Mouse (Mus musculus): ENCODE data around the gene Efna3. TPM values are rescaled to one million over a fixed set of nuclear protein-coding genes. Genes with fewer than 3 reads are reported as not detected.

Efna3 gene
- polyA plus RNA-seq, 1 experiment from 2014 or later = 59.2 TPM

DNA sequence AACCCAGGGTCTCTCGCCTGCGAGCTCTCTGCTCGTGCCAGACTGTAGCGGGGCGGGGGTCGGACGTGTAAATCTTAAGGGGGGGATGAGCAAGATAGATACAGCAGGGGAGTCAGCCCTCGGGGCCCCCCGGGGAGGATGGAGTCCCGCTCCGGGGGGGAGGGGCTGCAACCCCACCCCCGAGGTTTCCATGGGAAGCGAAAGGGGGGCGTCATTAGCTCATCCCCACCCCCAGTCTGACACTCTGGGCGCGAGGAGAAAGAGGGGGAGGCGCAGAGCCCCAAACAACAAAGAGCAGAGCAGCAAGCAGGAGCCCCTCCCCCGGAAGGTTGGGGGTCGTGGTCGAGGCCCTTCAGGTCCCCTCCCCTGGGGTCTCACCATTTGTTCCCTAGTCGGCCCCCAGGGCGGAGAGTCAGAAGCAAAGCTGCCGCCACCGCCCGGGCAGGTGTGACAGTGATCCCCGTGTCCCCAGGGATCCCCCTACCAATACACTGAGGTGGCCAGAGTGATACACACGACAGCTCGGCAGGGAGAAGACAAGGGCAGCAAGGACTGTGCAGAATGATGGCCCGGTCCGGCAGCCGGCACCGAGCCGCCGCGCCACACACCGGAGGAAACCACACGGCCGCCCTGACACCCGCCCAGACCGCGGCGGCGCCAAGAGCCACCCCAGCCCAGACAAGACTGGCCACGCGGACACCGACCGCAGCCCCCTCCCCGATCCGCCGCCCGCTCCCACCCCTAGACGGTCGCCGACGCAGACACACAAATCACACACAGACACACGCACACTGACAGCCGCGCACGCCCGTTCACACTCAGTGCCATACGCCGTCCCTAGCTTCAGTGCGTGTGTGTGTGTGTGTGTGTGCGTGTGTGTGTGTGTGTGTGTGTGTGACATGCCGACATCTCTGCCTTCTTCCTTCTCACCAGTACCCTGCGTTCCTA, 1.3 kb downstream of the Efna3 start:
- Histone ChIP-seq H3K27me3 (peaks cover 33% of the 10 kb centered on the region), H3K4me1 (peaks cover 55% of the 10 kb centered on the region), H3K4me2 (peak overlapping the region; percentile 98), H3K36me3 (no peaks in the 10 kb centered on the region), H3K9ac (peak overlapping the region; percentile 64), H3K9me3 (no peaks in the 10 kb centered on the region), H3K4me3 (peak overlapping the region; percentile 72), H3K27ac (peak overlapping the region; percentile 59)
- WGBS = under 1% methylated on average over 59 of the region's 66 CpGs
- no peak for ATAC-seq (ENCODE audit: insufficient number of reproducible peaks, low FRiP score, low TSS enrichment, low read depth)

DNA sequence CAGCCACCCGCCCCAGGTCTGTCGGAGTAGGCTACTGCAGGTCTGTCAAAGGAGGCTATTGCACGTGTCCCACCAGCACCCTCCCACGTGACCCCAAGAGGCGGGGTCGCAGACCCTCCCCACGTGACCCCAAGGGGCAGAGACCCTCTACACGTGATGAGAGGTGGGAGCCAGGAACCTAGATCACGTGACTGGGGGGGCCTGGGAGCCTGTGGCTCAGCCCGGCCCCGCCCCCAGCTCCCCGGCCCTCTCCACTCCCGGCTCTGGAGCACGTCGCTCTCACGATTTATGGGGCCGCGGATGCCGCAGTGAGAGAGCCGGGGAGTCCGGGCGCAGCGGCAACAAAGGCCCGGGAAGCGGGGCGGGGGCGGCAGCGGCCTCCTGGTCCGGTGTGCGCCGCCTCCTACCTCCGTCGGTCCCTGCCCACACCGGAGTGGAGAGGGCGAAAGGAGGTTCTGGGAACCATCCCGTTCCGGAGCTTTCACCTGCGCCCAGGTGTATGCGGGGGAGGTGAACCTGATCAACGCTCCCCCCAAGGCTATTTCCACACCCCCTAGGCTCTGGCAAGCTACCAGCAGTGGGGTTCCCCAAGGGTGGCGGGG, 2.1 kb downstream of the Efna3 start:
- H3K4me1 ChIP-seq = peaks cover 63% of the 10 kb centered on the region
- peak overlapping the region; percentile 64 for H3K9ac ChIP-seq
- no peak for ATAC-seq (ENCODE audit: insufficient number of reproducible peaks, low FRiP score, low TSS enrichment, low read depth)
- no peaks in the 10 kb centered on the region for H3K9me3 ChIP-seq
- H3K27ac ChIP-seq = peak overlapping the region; percentile 47; the same call in 1 of the 2 replicates
- peaks cover 33% of the 10 kb centered on the region for H3K27me3 ChIP-seq
- H3K4me2 ChIP-seq = peak overlapping the region; percentile 98
- H3K4me3 ChIP-seq = peak overlapping the region; percentile 72
- H3K36me3 ChIP-seq = no peaks in the 10 kb centered on the region
- WGBS = under 1% methylated on average over 41 of the region's 41 CpGs

DNA sequence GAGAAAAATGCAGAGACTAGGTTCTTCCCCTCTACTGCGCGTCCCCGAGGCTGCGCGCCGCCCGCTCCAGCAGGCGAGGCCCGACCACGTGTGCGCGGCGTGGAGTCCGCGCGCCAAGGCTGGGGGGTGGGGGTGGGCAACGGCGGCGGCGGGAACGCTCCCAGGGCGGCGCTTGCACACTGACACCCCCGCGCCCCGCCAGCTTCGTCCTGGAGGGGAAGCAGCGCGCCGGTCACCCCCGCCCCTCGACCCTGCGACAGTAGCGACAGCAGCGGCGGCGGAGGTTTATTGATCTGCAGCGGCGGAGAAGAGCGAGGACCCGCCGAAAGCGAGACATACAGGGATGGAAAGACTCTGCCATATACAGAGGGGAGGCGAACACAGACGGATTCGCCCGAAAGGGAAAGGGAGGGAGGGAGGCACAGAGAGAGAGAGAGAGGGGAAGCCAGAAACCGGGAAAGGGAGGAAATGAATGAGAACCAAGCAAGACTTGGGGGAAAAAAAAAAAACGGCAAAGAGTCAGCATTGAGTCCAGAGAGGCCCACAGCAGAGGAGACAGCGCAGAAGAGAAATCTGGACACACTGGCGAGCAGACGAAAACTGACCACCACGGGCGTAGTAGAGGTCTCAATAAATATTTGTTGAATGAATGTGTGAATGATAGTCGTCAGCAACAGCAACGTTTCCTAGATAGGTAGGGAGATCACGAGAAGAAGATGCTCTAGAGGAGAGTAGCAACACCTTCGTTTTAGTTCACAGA, 3.0 kb downstream of the Efna3 start:
- 2% methylated on average over 51 of the region's 58 CpGs for WGBS
- Histone ChIP-seq H3K27me3 (peaks cover 33% of the 10 kb centered on the region), H3K9ac (peak overlapping the region; percentile 29; the same call in 1 of the 2 replicates), H3K9me3 (no peaks in the 10 kb centered on the region), H3K27ac (peak overlapping the region; percentile 55), H3K4me1 (peaks cover 72% of the 10 kb centered on the region), H3K4me2 (peak overlapping the region; percentile 98), H3K4me3 (peak overlapping the region; percentile 72), H3K36me3 (no peaks in the 10 kb centered on the region)
- no peak for ATAC-seq (ENCODE audit: insufficient number of reproducible peaks, low FRiP score, low TSS enrichment, low read depth)

DNA sequence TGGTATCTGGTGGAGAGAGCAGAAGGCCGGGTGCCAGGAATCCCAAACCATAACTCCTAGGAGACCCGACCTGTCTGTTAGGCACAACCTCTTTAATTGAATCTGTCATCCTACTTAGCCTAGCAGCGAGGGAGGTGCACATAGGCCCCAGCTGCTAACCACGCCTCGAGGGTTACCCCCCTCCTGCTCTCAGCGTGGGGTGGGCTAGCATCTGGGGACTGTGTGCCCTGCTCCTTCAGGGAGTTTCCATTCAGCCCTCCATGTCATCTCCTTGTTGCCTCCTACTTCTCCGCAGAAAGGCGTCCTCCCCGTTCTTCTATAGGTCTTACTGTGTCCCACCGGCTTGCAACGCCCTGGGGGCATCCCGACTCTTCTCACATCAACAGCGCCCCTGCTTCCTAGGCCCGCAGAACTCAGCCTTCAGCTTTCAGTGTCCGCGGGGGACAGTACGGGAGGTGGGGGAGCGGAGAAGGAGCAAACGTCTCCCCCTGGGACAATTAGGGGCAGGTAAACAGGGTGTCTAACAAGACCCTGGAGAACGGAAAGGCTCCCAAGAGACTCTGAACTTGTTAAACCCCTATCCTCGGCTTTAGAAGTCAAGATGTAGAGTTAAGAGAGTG, 3.7 kb downstream of the Efna3 start:
- no peak for ATAC-seq (ENCODE audit: insufficient number of reproducible peaks, low FRiP score, low TSS enrichment, low read depth)
- peaks cover 77% of the 10 kb centered on the region for H3K4me1 ChIP-seq
- no peaks in the 10 kb centered on the region for H3K9me3 ChIP-seq
- H3K36me3 ChIP-seq = no peaks in the 10 kb centered on the region
- peaks cover 33% of the 10 kb centered on the region for H3K27me3 ChIP-seq
- WGBS = 14% methylated on average over 21 of the region's 21 CpGs
- peak overlapping the region; percentile 55; the same call in 1 of the 2 replicates for H3K27ac ChIP-seq
- peak overlapping the region; percentile 72 for H3K4me3 ChIP-seq
- 0 out of 2 replicates have a peak overlapping the region, but pooled peaks have one; percentile 29 for H3K9ac ChIP-seq
- H3K4me2 ChIP-seq = peak overlapping the region; percentile 98

DNA sequence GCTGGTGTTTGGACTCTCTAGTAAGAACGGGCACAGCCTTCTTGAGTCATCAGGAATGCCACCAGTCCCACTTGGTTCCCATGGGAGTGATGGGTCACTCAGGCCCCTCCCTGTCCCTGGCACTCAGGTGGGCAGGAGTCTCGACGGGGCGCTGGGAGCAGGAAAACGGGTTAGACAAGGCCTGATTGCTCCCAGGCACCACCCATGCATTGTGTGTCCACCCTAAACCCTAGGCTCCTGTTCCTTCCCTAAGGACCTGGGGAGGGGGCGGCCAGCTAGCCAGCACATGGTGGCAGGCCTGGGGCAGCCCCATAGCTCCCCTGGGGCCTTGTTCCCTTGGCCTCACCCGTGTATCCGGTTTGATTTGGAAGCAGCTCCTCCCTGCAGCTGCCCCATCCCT, 4.4 kb downstream of the Efna3 start:
- Histone ChIP-seq H3K4me1 (peaks cover 77% of the 10 kb centered on the region), H3K27me3 (peaks cover 33% of the 10 kb centered on the region), H3K4me3 (no peak overlapping the region), H3K36me3 (no peaks in the 10 kb centered on the region), H3K9me3 (no peaks in the 10 kb centered on the region), H3K27ac (no peak overlapping the region), H3K4me2 (no peak overlapping the region), H3K9ac (no peak overlapping the region)
- ATAC-seq (ENCODE audit: insufficient number of reproducible peaks, low FRiP score, low TSS enrichment, low read depth) = no peak
- 70% methylated on average over 8 of the region's 8 CpGs for WGBS

DNA sequence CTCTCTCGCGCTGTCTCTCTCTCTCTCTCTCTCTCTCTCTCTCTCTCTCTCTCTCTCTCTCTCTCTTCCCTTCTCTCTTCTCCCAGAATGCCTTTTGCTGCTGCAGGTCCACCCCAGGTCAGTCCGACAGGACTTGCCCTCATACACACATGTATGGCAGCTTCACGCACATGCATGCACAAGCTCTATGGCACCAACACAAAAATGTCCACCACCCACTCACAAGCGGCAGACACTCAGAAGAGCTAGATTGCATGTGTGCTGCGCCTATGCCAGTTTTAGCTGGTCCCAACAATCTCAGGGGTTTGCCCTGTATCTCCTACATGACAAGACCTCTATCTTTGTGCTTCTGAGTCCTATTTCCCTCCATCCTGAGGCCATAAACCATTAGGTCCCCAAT, 5.5 kb downstream of the Efna3 start:
- ATAC-seq (ENCODE audit: insufficient number of reproducible peaks, low FRiP score, low TSS enrichment, low read depth) = no peak
- no peak overlapping the region for H3K4me3 ChIP-seq
- 45% methylated on average over 6 of the region's 6 CpGs for WGBS
- peaks cover 33% of the 10 kb centered on the region for H3K27me3 ChIP-seq
- no peaks in the 10 kb centered on the region for H3K36me3 ChIP-seq
- no peaks in the 10 kb centered on the region for H3K9me3 ChIP-seq
- no peak overlapping the region for H3K9ac ChIP-seq
- H3K4me1 ChIP-seq = peaks cover 72% of the 10 kb centered on the region
- 0 out of 2 replicates have a peak overlapping the region, but pooled peaks have one; percentile 49 for H3K4me2 ChIP-seq
- H3K27ac ChIP-seq = no peak overlapping the region

DNA sequence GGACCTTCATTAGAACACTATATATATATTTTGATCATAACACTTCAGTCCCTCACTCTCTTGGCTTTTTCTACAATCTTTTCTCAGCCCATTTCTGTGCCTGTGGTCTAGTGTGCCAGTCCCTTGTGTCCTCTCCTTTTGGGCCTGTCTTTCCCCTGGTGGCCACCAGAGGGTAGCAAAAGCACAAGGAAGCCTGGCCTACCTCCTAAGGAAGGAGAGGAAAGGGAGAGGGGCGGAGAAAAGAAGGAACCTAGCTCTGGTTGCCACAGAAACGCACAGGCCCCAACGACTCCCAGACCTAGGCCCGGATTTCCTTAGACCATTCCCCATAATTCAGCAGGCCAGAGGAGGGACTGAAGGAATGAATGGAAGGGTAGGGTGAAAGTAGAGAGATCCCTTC, 5.9 kb downstream of the Efna3 start:
- ATAC-seq (ENCODE audit: insufficient number of reproducible peaks, low FRiP score, low TSS enrichment, low read depth) = no peak
- WGBS = 2% methylated on average over 4 of the region's 4 CpGs
- H3K27me3 ChIP-seq = peaks cover 33% of the 10 kb centered on the region
- no peaks in the 10 kb centered on the region for H3K9me3 ChIP-seq
- no peaks in the 10 kb centered on the region for H3K36me3 ChIP-seq
- H3K27ac ChIP-seq = 0 out of 2 replicates have a peak overlapping the region, but pooled peaks have one; percentile 8
- H3K4me1 ChIP-seq = peaks cover 67% of the 10 kb centered on the region
- H3K9ac ChIP-seq = no peak overlapping the region
- no peak overlapping the region for H3K4me3 ChIP-seq
- H3K4me2 ChIP-seq = peak overlapping the region; percentile 49; the same call in 1 of the 2 replicates

DNA sequence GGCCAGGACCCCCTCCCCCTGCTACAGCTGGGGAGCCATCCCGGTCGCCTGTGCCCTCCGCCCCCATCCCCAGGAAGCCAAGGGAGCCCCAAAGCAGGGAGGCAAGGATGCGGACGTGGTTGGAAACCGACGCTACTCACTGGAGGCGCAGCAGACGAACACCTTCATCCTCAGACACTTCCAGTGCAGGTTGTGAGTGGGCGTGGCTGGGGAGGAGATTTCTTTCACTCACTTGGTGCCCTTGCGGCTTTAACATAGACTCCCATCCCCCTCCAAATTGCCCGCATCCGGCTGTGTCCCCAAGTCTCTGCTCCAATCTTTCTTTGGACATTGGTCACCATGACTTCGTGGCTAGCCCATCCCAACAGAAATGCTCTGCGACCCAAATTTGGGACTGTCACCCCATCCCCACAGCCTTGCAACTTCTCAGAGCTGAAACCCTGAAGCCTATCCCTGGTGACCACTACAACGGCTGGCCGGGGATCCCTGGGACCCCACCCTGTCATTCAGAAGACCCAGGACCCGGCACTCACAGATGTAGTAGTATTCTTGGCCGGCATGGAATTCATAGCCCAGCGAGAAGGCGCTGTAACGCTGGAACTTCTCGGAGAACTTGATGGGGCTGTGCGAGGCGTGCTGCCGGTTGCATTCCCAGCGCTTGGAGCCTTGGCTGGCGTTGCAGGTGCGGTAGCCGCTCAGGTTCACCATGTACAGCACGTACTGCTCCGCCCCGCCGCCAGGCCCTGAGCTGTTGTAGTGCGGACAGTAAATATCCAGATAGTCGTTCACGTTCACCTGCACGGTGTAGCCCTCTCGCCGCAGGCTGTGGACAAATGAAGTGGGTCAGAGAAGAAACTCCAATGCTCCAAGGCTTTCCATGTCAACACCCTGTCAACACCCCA, 6.6 kb downstream of the Efna3 start:
- Histone ChIP-seq H3K4me3 (peak overlapping the region; percentile 28), H3K9me3 (no peaks in the 10 kb centered on the region), H3K4me1 (peaks cover 61% of the 10 kb centered on the region), H3K36me3 (no peaks in the 10 kb centered on the region), H3K27ac (peak overlapping the region; percentile 8; the same call in 1 of the 2 replicates), H3K4me2 (peak overlapping the region; percentile 49), H3K9ac (no peak overlapping the region), H3K27me3 (peaks cover 29% of the 10 kb centered on the region)
- ATAC-seq (ENCODE audit: insufficient number of reproducible peaks, low FRiP score, low TSS enrichment, low read depth) = no peak
- 14% methylated on average over 40 of the region's 40 CpGs for WGBS

DNA sequence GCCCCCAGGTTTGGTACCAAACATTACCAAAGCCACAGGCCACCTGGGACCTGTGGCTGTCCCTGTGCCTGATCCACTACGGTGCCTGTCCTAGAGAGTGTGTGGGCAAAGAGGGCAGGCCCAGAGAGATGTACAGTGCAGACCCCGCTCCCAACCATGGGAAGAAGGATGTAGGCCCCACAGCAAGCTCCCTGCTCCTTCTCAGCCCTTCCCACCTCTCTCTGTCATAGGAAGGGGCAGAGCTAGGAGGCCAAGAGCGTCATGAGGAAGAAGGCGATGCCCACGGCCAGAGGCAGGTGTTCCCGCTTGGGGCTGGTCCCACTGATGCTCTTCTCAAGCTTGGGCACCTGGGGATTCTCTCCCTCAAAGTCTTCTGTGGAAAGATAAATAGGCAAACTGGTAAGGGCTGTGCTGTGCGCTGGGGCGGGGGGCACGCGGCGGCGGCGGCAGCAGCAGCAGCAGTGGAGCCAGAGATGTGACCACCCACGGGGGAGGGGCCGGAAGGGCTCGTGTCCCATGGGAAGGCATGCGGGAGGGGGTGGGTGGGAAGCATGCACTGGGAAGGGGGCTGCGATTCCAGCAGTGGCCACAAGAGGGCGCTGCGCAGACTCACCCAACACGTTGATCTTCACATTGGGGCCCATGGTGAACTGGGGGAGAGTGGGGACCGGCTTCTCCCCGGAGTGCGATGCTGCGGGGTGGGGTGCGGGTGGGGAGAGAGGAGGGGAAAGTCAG, 7.4 kb downstream of the Efna3 start:
- Histone ChIP-seq H3K27me3 (peaks cover 21% of the 10 kb centered on the region), H3K9me3 (no peaks in the 10 kb centered on the region)
- 6% methylated on average over 25 of the region's 26 CpGs for WGBS

DNA sequence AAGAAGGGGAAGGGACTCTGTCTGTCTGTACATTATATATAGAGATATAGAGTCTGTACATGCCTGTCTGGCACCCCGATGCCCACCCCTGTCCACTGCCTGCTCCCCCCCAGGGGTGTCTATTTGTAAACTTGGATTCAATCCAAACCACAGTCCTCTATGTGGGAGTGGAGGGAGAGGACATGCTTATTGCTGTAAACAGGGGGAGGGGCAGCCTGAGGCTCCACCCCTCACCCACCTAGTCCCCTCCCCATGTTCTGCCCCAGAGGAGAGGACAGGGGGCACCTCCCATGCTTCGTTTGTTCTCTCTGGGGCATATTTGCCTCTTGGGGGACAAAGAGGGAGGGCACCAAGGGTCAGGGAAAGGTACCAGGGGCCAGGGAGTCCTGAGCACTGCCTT, 8.0 kb downstream of the Efna3 start:
- H3K9ac ChIP-seq = 0 out of 2 replicates have a peak overlapping the region, but pooled peaks have one; percentile 1
- H3K4me2 ChIP-seq = peak overlapping the region; percentile 49; the same call in 1 of the 2 replicates
- no peak for ATAC-seq (ENCODE audit: insufficient number of reproducible peaks, low FRiP score, low TSS enrichment, low read depth)
- H3K9me3 ChIP-seq = no peaks in the 10 kb centered on the region
- peaks cover 47% of the 10 kb centered on the region for H3K4me1 ChIP-seq
- 44% methylated on average over 2 of the region's 2 CpGs for WGBS
- H3K27ac ChIP-seq = no peak overlapping the region
- no peaks in the 10 kb centered on the region for H3K36me3 ChIP-seq
- peaks cover 20% of the 10 kb centered on the region; the same call in 1 of the 2 replicates for H3K27me3 ChIP-seq
- H3K4me3 ChIP-seq = no peak overlapping the region

More for the DNA sequence above, 7.4 kb downstream of the Efna3 start:
- ATAC-seq (ENCODE audit: insufficient number of reproducible peaks, low FRiP score, low TSS enrichment, low read depth) = no peak
- peak overlapping the region; percentile 1; the same call in 1 of the 2 replicates for H3K9ac ChIP-seq
- no peak overlapping the region for H3K27ac ChIP-seq
- H3K4me1 ChIP-seq = peaks cover 53% of the 10 kb centered on the region
- peak overlapping the region; percentile 49 for H3K4me2 ChIP-seq
- H3K4me3 ChIP-seq = peak overlapping the region; percentile 28
- H3K36me3 ChIP-seq = no peaks in the 10 kb centered on the region

All from limb, embryonic 15.5 days (tissue).